Mouse (Mus musculus) small intestine, adult 2 months (tissue): ENCODE measurements around the gene Actrt3.

Source experiments
- CTCF ChIP-seq: fragments of 200-500 bp; IDR thresholded peaks from 2 replicates; pipeline ENCODE4 v1.5.1; 2012; ENCODE audit warnings: low read depth, mild to moderate bottlenecking, control low read depth, inconsistent platforms, low read length, moderate library complexity, mixed read lengths; ENCODE audit not compliant: insufficient replicate concordance, insufficient read length; ENCODE audit errors: extremely low read depth
- POLR2A ChIP-seq: fragments of 200-500 bp; IDR thresholded peaks from 2 replicates; pipeline ENCODE4 v1.6.1; 2012; ENCODE audit warnings: low read depth, mild to moderate bottlenecking, control low read depth, inconsistent platforms, low read length, moderate library complexity

DNA sequence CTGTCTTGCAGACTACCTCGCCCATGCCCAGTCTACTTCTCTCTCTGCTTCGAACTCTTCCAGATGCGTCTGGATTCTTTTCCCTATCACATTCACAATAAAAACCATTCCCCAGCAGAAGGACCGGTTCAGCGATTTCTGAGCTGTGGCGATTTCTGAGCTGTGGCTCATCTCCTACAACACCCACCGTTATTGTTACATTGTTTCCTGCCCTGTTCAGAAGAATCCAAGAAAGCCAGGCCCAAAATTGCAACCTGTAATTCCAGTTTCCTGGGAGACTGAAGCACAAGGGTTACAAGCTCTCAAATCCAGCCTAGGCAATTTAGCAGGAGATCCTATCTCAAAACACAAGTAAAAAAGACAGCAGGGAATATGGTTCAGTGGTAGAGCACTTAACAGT is 2.5 kb downstream of the Actrt3 start:
- TF ChIP-seq CTCF (no peak), POLR2A (no peak)
